Mouse (Mus musculus): Measurements from ENCODE around the gene 4930579G24Rik.

4930579G24Rik gene

GRCm38 (mm10) chr3:79628561-79629415 is at the start of gene 4930579G24Rik:
4930579G24Rik (plus strand) TSS chr3:79629079.
- DNase-seq, result peak; percentile 93 to 96

- no peak for DNase-seq
These were observed 48.8 kb upstream of the 4930579G24Rik start for GRCm38 (mm10) chr3:79579891-79580575.

DNA sequence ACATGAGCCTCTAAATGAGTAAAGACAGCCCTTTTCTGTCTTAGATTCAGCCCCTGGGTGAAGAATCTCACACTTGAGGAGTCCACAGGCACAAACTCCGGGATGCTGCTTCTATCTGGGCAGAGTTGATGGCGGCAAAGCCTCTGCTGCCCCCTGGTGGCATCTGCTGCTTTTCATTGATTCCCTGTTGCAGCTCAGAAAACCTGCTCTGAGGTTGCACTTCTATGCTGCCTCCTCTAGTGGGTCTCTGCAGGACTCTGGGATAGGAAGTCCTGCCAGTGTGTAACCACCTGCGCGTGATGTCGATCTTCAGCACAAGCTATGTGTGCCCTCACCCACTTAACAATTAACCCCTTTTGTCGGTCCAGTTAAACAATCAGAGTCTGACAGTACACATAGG is 42.1 kb upstream of the 4930579G24Rik start:
- DNase-seq, result peak; percentile 94 to 95

GRCm38 (mm10) chr3:79589671-79590070 is 39.2 kb upstream of the 4930579G24Rik start:
- DNase-seq, result no peak

DNA sequence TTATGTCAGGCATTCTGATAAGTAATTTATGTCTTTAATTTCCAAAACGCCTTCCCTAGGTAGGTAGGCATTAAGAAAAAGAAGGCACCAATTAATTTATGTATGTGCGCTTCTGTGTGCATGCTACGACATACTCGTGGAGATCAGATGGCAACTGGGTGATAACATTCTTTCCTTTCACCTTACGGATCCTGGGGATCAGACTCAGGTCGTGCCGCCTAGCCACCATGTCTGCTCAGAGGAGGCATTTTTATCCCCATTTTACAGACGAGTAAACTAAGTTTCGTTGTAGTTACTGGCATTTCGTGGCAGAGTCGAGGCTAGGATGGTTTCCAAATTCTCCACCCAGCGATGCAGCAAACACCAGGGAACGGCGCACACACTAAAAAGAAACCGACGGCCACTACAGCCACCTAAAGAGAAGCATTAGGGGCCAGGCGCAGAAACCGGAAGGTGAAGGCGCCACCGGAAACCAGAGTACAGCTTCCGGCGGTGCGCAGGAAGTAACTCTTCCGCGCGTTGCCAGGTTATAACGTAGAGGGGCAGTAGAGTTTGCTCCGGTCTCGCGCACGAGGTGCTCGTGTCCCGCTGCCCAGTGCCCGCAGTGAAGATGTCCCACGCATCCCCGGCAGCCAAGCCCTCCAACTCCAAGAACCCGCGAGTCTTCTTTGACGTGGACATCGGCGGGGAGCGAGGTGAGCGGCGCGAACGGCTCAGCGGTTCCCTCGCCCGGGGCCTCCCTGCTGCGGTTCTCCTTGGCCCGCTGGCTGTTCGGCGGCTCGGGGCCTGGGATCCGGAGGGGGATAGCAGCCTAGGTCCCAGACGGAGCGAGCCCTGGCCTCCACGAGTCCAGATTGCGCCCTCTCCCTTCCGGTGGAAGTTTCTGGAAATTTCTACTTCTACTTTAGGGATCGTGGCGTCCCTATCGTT is 37.8 kb upstream of the 4930579G24Rik start, which contains the start of gene Ppid:
TSS of gene Ppid (plus strand) at position 480 of the 930 bp plus-strand sequence.
- DNase-seq, result peak; percentile 82 to 89

DNA sequence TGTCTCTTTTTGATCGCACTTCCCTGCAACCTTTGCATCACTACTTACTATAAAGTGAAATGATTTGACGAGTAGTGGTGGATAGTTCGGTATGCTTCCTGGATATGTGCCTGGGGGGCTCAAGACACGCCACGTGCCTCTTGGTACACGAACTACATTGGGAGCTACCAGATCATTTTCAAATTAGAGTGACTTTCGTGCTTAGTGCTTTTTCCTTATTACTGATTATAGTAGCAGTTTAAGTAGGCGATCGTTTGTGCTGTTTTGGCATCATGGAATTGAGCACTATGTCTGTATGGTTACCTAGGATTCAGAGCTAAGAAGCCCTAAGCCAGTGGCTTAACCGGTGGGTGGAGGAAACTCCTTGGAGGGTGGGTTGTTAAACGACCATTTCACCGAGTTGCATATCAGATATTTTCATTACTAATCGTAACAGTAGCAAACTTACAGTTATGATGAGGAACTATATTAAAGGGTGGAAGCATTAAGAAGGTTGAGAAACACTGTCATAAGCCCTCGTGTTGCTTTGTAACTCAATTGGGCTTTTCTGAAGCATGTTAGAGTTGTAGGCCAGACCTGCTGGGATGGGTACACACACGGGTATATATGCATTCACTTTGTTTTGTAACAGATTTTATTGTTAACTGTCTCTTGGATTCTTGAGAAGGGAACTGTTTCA is 36.9 kb upstream of the 4930579G24Rik start:
- no peak for DNase-seq

- DNase-seq, result no peak
These were observed 33.4 kb upstream of the 4930579G24Rik start for GRCm38 (mm10) chr3:79595468-79595867.

DNA sequence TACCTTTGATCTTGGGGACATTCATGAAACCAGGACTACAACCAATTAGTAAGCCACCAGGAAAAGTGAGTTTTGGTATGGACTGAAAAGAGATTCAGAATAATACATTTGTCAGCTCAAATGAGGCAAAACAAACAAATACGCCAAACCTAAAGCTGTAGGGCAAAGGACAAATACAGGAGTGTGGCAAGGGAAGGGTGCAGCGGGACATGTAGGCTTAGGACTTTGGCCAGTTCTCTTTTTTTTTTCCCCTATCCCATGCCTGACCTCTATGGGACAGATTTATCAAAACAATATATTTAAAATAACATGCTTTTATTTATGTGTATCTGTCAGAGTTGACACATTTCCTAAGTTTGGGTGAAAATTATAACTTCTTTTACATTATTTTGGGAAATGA is 19.0 kb upstream of the 4930579G24Rik start:
- no peak for DNase-seq

- no peak for DNase-seq
These were observed 1.2 kb upstream of the 4930579G24Rik start for GRCm38 (mm10) chr3:79627484-79628181.

- DNase-seq, result no peak
These were observed 708 bp upstream of the 4930579G24Rik start for GRCm38 (mm10) chr3:79628182-79628560.

DNA sequence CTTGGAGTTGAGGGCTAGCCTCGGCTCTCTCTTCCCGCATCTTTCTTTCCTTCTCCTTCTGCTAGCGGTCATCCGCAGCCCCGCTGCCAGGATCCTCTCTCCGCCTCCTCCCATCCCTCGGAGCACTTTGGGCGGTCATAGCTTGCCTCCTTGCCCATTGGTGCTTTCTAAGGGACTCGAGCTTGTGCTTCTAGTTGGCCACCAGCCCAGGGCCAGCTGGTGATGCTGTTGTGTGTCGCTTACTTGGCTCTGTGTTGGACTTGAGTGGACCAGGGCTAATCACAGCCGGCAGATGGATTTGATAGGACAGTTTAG is 494 bp downstream of the 4930579G24Rik start, which contains the start of gene Etfdh:
TSS of gene Etfdh (minus strand) at position 85 of the 315 bp plus-strand sequence.
- peak; percentile 79 to 87 for DNase-seq

- DNase-seq, result no peak
These were observed 23.2 kb downstream of the 4930579G24Rik start for GRCm38 (mm10) chr3:79652129-79652528.

GRCm38 (mm10) chr3:79656682-79657081 is 27.8 kb downstream of the 4930579G24Rik start:
- no peak for DNase-seq

- DNase-seq, result peak; percentile 33 to 51
These were observed 36.0 kb downstream of the 4930579G24Rik start for GRCm38 (mm10) chr3:79664787-79665408.

- DNase-seq, result peak; percentile 27 to 53
These were observed 41.7 kb downstream of the 4930579G24Rik start for GRCm38 (mm10) chr3:79670556-79670955.

GRCm38 (mm10) chr3:79672188-79672587 is 43.3 kb downstream of the 4930579G24Rik start:
- no peak for DNase-seq

GRCm38 (mm10) chr3:79673082-79673481 is 44.2 kb downstream of the 4930579G24Rik start:
- peak; percentile 71 to 77 for DNase-seq

- no peak for DNase-seq
These were observed 45.8 kb downstream of the 4930579G24Rik start for GRCm38 (mm10) chr3:79674641-79675040.

DNA sequence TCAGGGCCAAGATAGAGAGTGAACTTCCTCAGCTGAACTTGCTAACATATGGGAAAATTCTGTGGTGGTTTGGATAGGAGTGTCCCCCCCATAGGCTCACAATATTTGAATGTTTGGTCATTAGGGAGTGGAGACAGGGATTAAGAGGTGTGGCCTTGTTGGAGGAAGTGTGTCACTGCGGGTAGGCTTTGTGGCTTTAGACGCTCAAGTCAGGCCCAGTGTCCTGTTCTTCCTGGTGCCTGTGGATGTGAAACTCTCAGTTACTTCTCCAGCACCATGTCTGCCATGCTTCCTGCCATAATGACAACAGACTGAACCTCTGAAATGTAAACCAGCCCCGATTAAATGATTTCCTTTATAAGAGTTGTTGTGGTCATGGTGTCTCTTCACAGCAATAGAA is 47.5 kb downstream of the 4930579G24Rik start:
- DNase-seq, result no peak
